Mouse (Mus musculus): Measurements from ENCODE around the gene Hspa1l.
"Not testable (repeated sequence)": the region's sequence is repeated elsewhere in the genome, so short reads cannot be mapped to it uniquely, and the experiment has no call there.

Hspa1l gene

DNA sequence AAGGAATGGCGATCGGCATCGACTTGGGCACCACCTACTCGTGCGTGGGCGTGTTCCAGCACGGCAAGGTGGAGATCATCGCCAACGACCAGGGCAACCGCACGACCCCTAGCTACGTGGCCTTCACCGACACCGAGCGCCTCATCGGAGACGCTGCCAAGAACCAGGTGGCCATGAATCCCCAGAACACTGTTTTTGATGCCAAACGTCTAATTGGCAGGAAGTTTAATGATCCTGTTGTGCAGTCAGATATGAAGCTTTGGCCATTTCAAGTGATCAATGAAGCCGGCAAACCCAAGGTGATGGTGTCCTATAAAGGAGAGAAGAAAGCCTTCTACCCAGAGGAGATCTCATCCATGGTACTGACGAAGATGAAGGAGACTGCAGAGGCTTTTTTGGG lies 4.5 kb downstream of the Hspa1l start:
- DNase-seq, result no peak

DNA sequence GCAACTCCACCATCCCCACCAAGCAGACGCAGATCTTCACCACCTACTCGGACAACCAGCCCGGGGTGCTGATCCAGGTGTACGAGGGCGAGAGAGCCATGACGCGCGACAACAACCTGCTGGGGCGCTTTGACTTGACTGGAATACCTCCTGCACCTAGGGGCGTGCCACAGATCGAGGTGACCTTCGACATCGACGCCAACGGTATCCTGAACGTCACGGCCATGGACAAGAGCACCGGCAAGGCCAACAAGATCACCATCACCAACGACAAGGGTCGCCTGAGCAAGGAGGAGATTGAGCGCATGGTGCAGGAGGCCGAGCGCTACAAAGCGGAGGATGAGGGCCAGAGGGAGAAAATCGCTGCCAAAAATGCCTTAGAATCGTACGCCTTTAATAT lies 5.7 kb downstream of the Hspa1l start:
- no peak for DNase-seq

DNA sequence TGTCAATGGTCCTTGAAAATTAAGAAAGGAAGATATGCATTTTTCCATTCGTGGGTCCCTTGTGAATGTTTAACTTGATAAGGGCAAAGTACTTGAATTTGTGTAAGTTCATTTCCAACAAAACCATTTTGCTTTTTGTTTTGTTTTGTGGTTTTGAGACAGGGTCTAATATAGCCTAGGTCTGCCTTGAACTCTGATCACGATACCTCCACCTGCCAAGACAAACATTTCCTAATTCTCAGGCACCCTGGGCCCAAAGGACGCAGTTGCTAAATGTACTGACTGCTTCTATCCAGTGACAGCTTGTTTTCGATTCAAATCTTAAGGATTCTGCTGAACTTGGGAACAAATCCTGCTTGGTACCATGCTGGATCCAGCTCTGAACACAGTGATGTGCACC lies 7.1 kb downstream of the Hspa1l start:
- no peak for DNase-seq

DNA sequence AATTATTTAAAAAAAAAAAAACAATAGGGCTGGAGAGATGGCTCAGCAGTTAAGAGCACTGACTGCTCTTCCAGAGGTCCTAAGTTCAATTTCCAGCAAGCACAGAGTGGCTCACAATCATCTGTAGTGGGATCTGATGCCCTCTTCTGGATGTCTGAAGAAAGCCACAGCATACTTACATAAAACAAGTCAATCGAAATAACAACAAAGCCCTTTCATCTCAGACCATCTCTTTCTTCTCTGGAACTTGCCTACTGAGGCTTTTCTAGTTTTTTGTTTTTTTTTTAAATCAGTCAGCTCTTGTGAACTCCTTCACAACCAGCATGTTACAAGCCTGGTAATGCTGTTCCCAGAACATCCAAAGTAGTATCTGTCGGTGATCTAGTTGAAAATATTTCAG lies 8.2 kb downstream of the Hspa1l start:
- peak; percentile 38 to 48 for DNase-seq

DNA sequence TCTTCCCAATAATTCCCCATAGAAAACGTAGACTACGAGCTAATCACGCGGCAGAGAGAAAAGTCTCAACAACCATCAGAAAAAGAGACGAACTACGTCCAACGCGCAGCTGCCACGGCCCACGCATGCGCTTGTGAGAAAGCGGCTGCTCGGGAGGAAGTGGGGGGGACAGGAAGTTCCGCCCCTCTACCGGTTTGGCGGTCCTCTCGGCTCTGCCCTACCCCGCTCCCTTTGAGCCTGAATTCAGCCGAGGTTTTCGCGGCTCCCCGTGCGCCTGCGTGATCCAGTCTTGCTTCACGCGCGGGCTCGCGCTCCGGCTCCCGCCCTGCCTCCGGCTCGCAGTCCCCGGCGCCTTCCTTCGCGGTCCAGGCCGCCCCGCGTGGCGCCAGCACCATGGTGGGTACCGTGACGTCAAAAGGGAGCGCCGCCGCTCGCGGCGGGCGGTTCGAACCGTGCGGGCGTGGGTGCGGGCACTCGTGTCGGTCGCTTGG lies 9.2 kb downstream of the Hspa1l start, which contains the start of gene Lsm2:
TSS of gene Lsm2 (plus strand) at position 173 of the 491 bp plus-strand sequence.
- DNase-seq, result peak; percentile 91 to 94

DNA sequence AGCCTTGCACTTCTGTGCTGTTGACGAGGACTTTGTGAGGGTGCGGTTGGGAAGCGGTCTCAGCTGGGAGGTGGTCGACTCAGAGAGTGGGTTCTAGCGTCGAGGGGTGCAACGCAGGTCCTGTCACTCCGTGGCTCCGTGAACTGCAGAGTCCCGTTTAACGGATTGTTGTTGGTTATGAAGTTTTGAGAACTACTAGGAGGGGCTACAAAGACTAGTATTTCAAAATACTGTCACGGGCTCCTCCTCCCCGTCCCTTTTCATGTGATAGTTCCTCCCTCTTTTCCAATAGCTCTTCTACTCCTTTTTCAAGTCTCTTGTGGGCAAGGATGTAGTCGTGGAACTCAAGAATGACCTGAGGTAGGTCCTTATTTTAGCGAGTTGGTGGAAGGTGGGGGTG lies 9.8 kb downstream of the Hspa1l start:
- no peak for DNase-seq

DNA sequence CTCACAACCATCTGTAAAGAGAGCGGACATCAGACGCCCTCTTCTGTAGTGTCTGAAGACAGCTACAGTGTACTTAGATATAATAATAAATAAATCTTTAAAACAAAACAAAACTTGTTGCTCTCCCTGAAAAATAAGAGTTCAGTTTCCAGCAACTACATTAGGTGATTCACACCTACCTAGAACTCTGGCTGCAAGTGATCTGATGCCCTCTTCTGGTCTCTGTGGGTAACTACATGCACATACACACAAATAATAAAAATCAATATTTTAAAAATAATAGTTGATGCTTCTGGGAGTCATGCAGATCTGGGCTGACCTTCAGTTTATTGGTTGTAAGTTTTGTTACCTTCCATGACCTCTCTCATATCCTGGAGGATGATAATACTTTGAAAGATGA lies 11.7 kb downstream of the Hspa1l start:
- peak; percentile 44 to 57 for DNase-seq

DNA sequence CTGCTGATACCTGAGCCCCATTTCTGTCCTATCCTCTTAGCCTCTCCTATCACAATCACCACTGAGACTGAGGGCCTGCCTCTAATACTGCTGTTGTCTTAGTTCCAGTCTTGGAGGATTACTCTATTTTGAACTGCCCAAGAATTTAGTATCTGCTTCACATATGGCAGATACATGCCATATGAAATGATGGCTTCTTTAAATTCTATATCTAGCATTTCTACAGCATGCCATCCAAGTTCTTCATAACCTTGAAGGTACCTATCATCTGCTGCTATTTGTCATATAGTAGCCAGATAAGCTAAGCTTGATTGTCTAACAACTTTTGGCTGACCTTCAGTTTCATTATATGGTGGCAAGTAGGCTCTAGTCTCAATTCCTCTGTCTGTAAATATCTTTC lies 22.2 kb downstream of the Hspa1l start:
- DNase-seq, result no peak

DNA sequence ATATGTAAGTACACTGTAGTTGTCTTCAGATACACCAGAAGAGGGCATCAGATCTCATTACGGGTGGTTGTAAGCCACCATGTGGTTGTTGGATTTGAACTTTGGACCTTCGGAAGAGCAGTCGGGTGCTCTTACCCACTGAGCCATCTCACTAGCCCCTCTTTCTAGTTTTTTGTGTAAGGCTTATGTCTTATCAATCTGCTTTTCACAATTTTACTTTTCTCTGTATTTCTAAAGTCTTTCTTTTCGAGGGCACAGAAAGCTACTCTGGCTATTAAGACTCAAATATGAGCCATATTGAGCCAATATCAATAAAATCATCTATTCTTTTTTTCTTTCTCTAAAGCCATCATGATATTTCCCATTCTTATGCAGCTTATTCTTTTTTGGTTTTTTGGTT lies 22.7 kb downstream of the Hspa1l start:
- DNase-seq, result not testable (repeated sequence)

DNA sequence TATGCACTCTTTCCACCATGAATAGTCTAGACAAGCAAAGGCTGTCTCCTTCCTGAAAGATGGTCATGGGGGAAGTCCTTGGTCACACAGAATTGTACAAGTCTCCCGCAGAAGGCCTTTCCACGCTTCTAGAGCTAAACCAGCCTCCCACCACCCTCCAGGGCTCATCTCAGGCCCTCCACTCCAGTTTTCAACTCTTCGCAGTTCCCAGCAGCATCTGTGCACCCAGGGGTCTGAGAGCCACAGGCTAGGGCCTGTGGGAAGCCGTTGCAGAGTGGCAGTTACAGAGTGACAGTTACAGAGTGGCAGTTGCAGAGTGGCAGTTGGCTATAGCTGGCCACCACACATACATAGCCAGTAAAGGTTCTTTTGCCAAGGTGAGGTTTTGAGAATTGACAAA lies 23.4 kb downstream of the Hspa1l start:
- not testable (repeated sequence) for DNase-seq

DNA sequence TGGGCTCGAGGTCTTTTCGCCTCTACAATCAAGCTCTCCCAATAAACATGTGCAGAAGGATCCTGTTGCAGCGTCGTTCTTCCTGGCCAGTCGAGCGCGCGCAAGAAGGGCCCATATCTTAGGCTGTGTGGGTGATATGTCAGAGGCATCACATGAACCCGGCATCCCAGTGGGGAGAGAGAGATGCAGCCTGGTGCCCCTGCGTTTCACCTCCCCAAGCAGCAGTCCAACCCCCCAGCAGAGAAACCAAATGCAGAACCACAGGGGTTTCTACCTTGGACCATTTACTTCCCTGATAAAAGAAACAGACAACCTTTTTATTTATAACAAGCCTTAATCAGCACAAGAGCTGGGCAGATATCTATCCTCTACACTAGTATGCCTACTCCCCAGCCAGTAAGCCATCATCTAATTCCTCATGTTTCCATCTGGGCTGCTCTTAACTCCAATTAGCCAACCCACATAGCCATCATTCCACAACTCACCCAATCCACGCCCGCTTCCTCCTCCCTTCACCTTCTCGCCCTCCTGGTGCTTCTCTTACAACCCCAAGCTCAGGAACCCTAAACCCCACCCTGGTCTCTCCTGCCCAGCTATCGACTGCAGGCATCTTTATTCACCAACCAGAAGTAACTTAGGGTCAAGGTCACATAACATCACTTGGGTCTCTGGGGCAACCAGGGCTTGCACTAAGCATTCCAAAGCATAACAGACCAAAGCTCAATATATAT lies 24.1 kb downstream of the Hspa1l start:
- DNase-seq, result no peak

DNA sequence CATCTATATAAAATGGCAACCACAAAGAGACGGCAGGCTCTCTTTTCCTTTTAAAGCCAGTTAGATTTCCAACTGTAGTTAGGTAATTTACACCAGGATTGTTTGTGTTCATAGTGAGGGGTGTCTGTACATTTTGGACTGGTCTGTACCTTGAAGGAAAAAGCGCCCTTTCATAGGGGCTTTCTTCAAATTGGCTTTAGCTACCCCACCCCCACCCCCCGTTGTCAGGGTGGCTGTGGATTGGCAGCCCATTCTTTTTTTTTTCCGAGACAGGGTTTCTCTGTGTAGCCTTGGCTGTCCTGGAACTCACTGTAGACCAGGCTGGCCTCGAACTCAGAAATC lies 24.6 kb downstream of the Hspa1l start:
- no peak for DNase-seq

DNA sequence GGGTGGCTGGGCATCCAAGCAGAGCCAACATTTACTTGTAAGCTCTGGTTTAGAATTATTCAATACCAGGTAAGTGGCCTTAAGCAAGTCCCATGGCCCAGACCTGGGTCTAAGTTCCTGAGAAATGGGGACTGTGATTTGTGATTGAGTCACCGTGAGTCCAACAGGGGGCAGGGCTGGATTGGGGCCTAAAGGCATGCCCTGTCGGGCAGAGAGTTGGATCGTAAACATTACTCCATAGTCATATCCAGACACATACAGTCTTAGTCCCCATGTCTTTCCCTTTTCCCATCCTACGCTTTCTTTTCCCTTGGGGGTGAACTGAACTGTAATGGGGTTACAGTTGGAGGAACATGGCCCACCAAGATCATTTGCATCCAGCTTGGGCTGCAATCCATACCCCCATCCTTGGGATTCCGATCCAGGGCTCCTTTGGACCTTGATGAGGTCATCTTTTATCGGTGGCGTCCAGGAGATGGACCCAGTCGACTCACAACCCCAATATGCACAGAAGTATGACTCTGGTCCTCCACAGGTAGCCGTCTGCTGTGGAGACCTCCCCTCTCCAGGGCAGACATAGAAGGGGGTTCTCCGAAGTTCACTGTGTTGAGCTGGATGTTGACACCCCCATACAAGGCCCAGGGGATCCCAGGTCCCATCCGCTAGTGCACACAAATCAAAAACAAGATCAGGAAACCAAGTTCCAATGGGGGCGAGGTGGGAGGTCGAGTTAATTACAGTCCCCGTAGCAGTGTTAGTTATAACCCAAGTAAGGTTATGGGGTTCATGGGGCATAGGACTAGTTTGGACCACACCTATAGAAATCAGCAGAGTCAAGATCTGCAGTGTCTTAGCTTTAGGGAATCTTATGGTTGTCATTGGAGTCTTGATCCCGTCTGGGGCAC lies 26.3 kb downstream of the Hspa1l start:
- no peak for DNase-seq

DNA sequence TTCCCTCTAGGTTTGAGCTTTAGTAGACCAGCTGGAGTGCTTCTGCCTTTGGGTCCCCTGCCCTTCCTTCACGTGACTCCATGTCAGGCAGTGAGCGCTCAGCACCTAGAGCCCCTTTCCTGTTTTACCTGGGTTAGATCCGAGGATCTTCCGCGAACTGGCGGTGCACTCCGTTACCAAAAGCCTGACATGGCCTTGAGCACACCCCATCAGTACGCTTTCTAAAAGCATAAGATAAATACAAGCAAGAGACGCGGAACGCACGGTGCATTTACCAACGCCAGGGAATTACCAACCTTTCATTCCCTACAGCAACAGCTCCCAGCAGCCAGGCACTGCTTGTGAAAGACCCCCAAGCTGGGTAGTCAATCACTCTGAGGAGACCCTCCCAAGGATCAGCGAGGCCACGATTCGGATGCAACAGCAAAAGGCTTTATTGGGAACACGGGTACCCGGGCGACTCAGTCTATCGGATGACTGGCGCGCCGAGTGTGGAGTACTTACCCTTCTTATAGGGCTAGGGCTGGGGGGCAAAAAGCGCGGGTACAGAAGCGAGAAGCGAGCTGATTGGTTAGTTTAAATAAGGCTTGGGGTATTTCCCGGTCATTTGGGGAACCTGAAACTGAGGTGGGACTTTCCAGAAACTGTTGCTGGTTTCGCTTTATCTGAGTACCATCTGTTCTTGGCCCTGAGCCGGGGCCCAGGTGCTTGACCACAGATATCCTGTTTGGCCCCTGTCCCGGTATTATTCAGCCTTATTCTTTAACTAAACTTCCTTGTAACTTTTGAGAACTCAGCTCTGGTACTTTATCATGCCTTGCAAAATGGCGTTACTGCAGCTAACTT lies 27.6 kb downstream of the Hspa1l start:
- DNase-seq, result peak; percentile 70 to 71

DNA sequence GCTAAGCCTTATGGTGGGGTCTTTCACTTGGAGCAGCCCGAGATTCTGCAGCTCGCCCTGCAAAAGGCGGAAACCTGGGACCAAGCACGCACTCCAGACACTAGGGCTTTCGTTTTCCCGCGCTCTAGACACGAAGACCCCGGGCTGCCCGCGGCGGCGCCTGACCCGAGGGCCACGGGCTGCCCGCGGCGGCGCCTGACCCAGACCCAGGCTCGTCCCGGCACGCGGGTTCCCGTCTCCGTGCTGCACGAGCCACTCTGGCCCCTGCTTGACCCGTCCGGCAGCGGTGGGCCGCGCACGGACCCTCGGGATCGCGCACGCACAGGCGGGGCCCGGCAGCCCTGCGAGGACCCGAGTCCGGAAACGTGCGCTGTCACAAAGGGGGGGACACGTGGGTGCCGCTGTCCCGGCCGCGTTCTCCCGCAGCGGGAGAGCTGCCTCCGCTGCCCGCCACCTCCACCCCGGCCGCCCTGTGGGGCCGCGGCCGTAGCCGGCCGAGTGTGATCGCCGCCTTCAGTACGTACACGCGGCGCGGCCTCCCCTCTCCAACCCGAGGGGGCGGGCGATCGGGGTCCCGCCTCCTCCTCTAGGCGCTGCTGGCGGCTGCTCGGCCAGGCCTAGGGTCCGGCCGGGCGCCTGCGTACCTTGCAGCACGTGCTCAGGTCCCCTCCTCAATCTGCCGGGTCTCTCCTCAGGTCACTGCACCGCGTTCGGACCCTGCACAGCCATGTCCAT lies 28.4 kb downstream of the Hspa1l start, which contains the start of gene Vars:
TSS of gene Vars (plus strand) at position 271 of the 735 bp plus-strand sequence.
- peak; percentile 83 to 91 for DNase-seq

DNA sequence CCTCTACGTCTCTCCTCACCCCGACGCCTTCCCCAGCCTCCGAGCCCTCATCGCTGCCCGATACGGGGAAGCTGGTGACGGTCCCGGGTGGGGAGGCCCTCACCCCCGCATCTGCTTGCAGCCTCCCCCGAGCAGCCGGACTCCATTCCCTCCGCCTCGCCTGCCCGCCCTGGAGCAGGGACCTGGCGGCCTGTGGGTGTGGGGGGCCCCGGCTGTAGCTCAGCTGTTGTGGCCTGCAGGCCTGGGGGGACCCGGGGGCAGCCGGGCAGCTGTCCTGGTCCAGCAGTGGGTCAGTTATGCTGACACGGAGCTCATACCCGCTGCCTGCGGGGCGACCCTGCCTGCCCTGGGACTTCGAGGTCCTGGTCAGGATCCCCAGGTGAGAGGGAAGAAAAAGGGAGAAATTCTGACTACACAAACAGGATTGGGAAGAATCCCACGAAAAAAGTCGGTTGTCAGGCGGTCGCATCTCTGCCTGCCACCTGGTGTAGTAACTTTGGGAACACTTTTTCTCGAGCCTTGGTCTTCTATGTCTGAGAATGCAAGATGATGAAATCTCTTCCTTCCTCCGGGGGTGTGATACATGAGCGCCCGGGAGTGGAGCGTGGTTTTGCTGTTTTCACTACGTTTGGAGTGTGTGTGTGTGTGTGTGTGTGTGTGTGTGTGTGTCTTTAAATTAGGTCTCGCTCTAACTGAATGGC lies 29.1 kb downstream of the Hspa1l start:
- DNase-seq, result peak; percentile 46

DNA sequence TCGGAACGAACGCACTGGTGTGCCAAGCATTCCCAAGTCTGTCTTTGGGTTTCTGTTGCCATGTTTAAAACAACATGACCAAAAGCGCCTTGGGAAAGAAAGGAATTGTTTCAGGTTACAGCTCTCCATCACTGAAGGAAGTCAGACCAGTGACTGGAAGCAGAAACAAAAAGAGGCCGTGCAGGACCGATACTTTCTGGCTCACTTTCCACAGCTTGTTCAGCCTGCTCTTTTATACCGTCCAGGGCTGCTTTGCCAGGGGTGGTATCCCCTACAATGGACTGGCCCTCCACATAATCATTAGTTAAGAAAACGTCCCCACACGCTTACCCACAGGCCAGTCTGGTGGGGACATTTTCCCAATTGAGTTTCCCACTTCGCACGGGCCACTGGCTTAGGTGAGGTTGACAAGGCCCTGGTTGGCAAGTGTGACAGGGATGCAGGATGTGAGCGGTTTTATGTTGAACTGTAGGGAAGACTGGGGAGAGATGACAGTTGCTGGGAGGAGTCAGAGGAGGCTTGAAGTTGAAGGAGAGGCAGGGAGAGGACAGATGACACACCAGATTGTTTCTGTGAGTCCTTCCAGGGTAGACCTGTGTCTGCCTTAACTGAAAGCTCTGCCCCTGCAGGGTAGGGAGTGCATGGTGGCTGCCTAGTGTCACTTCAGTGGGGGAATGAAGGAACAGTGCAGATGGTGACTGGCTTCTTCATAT lies 29.8 kb downstream of the Hspa1l start:
- no peak for DNase-seq

DNA sequence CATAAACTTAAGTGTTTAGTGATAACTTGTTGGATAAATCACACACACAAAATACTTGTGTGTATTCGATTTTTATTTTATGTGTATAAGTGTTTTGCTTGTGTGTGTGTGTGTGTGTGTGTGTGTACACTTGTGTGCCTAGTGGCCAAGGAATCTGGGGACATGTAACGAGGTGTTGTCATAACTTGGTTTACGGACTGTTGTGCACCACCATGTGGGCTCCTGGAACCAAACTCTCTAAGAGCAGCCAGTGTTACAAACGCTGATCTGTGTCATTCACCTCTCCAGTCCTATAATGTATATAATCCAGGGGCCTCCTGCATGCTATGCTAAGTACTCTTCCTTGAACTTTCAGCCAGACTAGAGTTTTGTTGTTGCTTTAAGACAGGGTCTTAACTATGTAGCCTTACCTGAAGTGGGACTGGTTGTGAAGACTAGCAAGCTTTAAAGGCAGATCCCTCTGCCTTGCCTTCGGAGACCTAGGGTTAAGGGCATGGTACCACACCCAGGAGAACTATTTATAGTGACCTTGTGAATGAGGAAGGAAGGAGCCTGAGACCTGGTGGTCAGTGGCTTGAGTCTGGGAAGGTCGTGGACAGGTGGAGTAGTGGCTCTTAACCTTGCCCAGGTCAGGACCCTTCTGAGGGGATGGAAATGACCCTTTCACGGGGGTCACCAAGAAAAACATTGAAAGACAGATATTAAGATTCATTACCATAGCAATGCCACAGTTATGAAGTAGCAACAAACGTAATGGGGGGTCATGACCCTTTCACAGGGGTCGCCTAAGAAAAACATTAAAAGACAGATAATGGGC lies 30.7 kb downstream of the Hspa1l start:
- DNase-seq, result no peak

DNA sequence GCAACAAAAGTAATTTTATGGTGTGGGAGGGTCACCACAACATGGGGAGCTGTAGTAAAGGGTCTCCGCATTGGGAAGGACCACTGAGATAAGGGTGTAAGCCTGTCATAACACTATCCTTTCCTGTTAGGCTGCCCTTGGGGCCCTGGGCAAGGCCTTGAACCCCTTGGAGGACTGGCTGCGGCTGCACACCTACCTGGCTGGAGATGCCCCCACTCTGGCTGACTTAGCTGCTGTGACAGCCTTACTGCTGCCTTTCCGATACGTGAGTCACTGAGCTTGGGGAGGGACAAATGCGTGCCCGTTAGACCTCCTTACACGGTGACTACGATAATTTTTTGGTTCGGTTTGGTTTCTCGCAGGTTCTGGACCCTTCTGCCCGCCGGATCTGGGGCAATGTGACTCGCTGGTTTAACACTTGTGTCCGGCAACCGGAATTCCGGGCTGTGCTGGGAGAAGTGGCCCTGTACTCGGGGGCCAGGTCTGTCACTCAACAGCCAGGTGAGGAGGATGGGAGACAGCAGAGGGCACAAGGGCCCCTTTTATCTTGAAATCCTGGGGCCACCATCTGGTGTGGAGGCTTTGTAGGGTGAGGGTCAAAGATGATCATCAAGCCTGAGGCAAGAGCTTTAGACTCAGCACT lies 31.7 kb downstream of the Hspa1l start:
- DNase-seq, result no peak
